ENCODE assay signal across 24 mouse cellular contexts in genomic region chr1:151598876-151599275, GRCm38 (mm10). TPM values are rescaled to one million over a fixed set of nuclear protein-coding genes. Genes with fewer than 3 reads are reported as not detected.
DNase-seq lines count a peak whose midpoint lies in the region; ATAC-seq and TF ChIP-seq lines count a peak whose summit lies in the region.
"Had no signal": no experiment of that assay in that cellular context is flagged by ENCODE, and none has a peak within 500 bp of the region (broad histone marks: within the 10 kb centered on the region; RNA-seq: fewer than 3 reads in every experiment).

No protein-coding gene starts in this region.

- H3K4me3 ChIP-seq in liver, postnatal 0 days (ENCODE audit: low read depth, low read length): no peak overlapping the region
- no peak overlapping the region for H3K4me3 ChIP-seq in liver, embryonic 12.5 days
- H3K4me3 ChIP-seq: embryonic facial prominence, embryonic 12.5 days; embryonic facial prominence, embryonic 15.5 days; gastrocnemius, adult 2 months; heart, adult 2 months; heart, embryonic 10.5 days; hindbrain, embryonic 12.5 days; hindbrain, embryonic 15.5 days had no signal

- TF ChIP-seq CTCF in liver, postnatal 0 days (IDR thresholded peaks at IDR 0.05; ENCODE audit: low read depth): no peak

- ATAC-seq in liver, postnatal 0 days: no peak
- no peak for ATAC-seq in liver, embryonic 12.5 days
- peak; percentile 91 for ATAC-seq in granulocyte monocyte progenitor cell, adult 5-6 weeks (replicated peaks; ENCODE audit: poor library complexity, severe bottlenecking)
- ATAC-seq in megakaryocyte progenitor cell, adult 5-6 weeks (replicated peaks; ENCODE audit: poor library complexity): peak; percentile 79
- ATAC-seq: CD4-positive, CD25-positive, alpha-beta regulatory T cell, adult 4 months; forebrain, embryonic 14.5 days; forebrain, postnatal 0 days had no signal

- TF ChIP-seq EP300 in liver, postnatal 0 days (IDR thresholded peaks at IDR 0.05; ENCODE audit: low read depth): no peak

- peaks cover 26% of the 10 kb centered on the region for H3K4me1 ChIP-seq in liver, postnatal 0 days (ENCODE audit: insufficient read depth)
- H3K4me1 ChIP-seq in liver, embryonic 12.5 days: peaks cover 19% of the 10 kb centered on the region
- H3K4me1 ChIP-seq: embryonic facial prominence, embryonic 15.5 days; heart, embryonic 10.5 days; hindbrain, embryonic 12.5 days; hindbrain, embryonic 15.5 days had no signal

- H3K27ac ChIP-seq in liver, postnatal 0 days (ENCODE audit: low read depth): peak overlapping the region; percentile 51; the same call in 1 of the 2 replicates
- H3K27ac ChIP-seq in liver, embryonic 12.5 days: no peak overlapping the region
- H3K27ac ChIP-seq: embryonic facial prominence, embryonic 12.5 days; embryonic facial prominence, embryonic 15.5 days; gastrocnemius, adult 2 months; heart, adult 2 months; heart, embryonic 10.5 days; hindbrain, embryonic 12.5 days; hindbrain, embryonic 15.5 days had no signal

- no peaks in the 10 kb centered on the region for H3K9me3 ChIP-seq in liver, postnatal 0 days (ENCODE audit: low read length)
- H3K9me3 ChIP-seq in liver, embryonic 12.5 days (replicated peaks): no peaks in the 10 kb centered on the region
- H3K9me3 ChIP-seq: embryonic facial prominence, embryonic 12.5 days; embryonic facial prominence, embryonic 15.5 days; heart, embryonic 10.5 days; hindbrain, embryonic 12.5 days; hindbrain, embryonic 15.5 days had no signal

- WGBS in liver, postnatal 0 days (ENCODE audit: insufficient replicate concordance): 75% methylated on average over 2 of the region's 2 CpGs
- 80% methylated on average over 2 of the region's 2 CpGs for WGBS in liver, embryonic 12.5 days (ENCODE audit: insufficient replicate concordance)

- no peaks in the 10 kb centered on the region for H3K27me3 ChIP-seq in liver, postnatal 0 days (ENCODE audit: insufficient read depth, low read length)
- H3K27me3 ChIP-seq in liver, embryonic 12.5 days (replicated peaks): no peaks in the 10 kb centered on the region
- H3K27me3 ChIP-seq: embryonic facial prominence, embryonic 12.5 days; embryonic facial prominence, embryonic 15.5 days; hindbrain, embryonic 12.5 days; hindbrain, embryonic 15.5 days had no signal

- no peak overlapping the region for H3K4me2 ChIP-seq in liver, postnatal 0 days (ENCODE audit: low read depth, low read length)
- H3K4me2 ChIP-seq in liver, embryonic 12.5 days: no peak overlapping the region
- H3K4me2 ChIP-seq: embryonic facial prominence, embryonic 12.5 days; embryonic facial prominence, embryonic 15.5 days; hindbrain, embryonic 12.5 days; hindbrain, embryonic 15.5 days had no signal

- no peak for DNase-seq in liver, postnatal 0 days
- no peak for DNase-seq in layer of hippocampus, adult 11-12 months (ENCODE audit: low spot score)
- no peak for DNase-seq in testis, postnatal 10 days (ENCODE audit: low spot score)
- no peak for DNase-seq in urinary bladder, postnatal 4 days (ENCODE audit: low spot score in 2 of 2)
- DNase-seq: adrenal gland, adult 2 months; adrenal gland, postnatal 14 days; cerebellum, adult 11-12 months; cerebellum, adult 8-10 months; cerebellum, postnatal 10 days; cerebellum, postnatal 36 days; forebrain, postnatal 0 days; gastrocnemius, adult 2 months; gastrocnemius, postnatal 14 days had no signal

- no peaks in the 10 kb centered on the region for H3K36me3 ChIP-seq in liver, postnatal 0 days (replicated peaks; ENCODE audit: insufficient read depth, low read length)
- H3K36me3 ChIP-seq in liver, embryonic 12.5 days: no peaks in the 10 kb centered on the region
- H3K36me3 ChIP-seq: embryonic facial prominence, embryonic 12.5 days; embryonic facial prominence, embryonic 15.5 days; heart, embryonic 10.5 days; hindbrain, embryonic 12.5 days; hindbrain, embryonic 15.5 days had no signal

- no peak overlapping the region for H3K9ac ChIP-seq in liver, postnatal 0 days (replicated peaks)
- H3K9ac ChIP-seq in liver, embryonic 12.5 days: no peak overlapping the region
- H3K9ac ChIP-seq: embryonic facial prominence, embryonic 12.5 days; embryonic facial prominence, embryonic 15.5 days; forebrain, postnatal 0 days; hindbrain, embryonic 12.5 days; hindbrain, embryonic 15.5 days had no signal

RNA-seq across cellular contexts. Expression of gene Fam129a, which starts 27.9 kb away (rescaled TPM):
- polyA plus RNA-seq in liver, postnatal 0 days (2015; fragmentation: Nextera tagmentation; extraction: Ambion mirVana): 8.3 and 11.5 TPM in 2 replicates
- polyA plus RNA-seq in liver, embryonic 12.5 days (2016; fragmentation: Nextera tagmentation; extraction: Ambion mirVana): 1.9 and 2.2 TPM in 2 replicates
- total RNA-seq in granulocyte monocyte progenitor cell, adult 5-6 weeks (2014; fragmentation: Nextera tagmentation): 3.3 and 4.6 TPM in 2 replicates
- total RNA-seq in granulocyte monocyte progenitor cell, adult 5-6 weeks (2017): 6.3 and 6.5 TPM in 2 replicates
- total RNA-seq in megakaryocyte progenitor cell, adult 5-6 weeks (2015): 4.9 and 7.1 TPM in 2 replicates
- total RNA-seq in megakaryocyte progenitor cell, adult 5-6 weeks (2017): 8.0 and 8.9 TPM in 2 replicates

Comparison
In these comparisons a context has a peak if more than half of its experiments do, and no peak if none do; other contexts are left out.
1. ATAC-seq: peak in granulocyte monocyte progenitor cell, adult 5-6 weeks (single experiment) and megakaryocyte progenitor cell, adult 5-6 weeks (single experiment); none in liver, postnatal 0 days (single experiment) and liver, embryonic 12.5 days (single experiment).